8 mouse cellular contexts compared by ENCODE assay signal in genomic region chr1:180641137-180641517, GRCm38 (mm10). TPM values are rescaled to one million over a fixed set of nuclear protein-coding genes. Genes with fewer than 3 reads are reported as not detected.
DNase-seq lines count a peak whose midpoint lies in the region; ATAC-seq and TF ChIP-seq lines count a peak whose summit lies in the region.

Gene Lin9 (plus strand): TSS chr1:180641150.

- no peak for TF ChIP-seq RAD21 in MEL (IDR thresholded peaks at IDR 0.05; ENCODE audit: low read depth, low read length)

- peak within 1 kb of the TSS; percentile 94 for H3K4me2 ChIP-seq in lung, postnatal 0 days (replicated peaks; ENCODE audit: low read depth, low read length)

- H3K27ac ChIP-seq in MEL (ENCODE audit: control insufficient read depth, low read depth, low read length): peak within 1 kb of the TSS; percentile 80
- peak within 1 kb of the TSS; percentile 65; the same call in 1 of the 2 replicates for H3K27ac ChIP-seq in cerebellum, adult 2 months (ENCODE audit: insufficient read depth, low read length)
- peak within 1 kb of the TSS; percentile 100 for H3K27ac ChIP-seq in hindbrain, embryonic 10.5 days
- H3K27ac ChIP-seq in lung, postnatal 0 days (ENCODE audit: low read length): peak within 1 kb of the TSS; percentile 77

- H3K27me3 ChIP-seq in MEL (ENCODE audit: control insufficient read depth in 1 of 2, insufficient read depth in 2 of 2, low read length in 2 of 2): no peaks in the 10 kb centered on the region
- H3K27me3 ChIP-seq in cerebellum, adult 2 months (ENCODE audit: control insufficient read depth, insufficient read depth, low read length): no peaks in the 10 kb centered on the region
- H3K27me3 ChIP-seq in hindbrain, embryonic 10.5 days (ENCODE audit: insufficient read depth, poor library complexity, severe bottlenecking): no peaks in the 10 kb centered on the region
- no peaks in the 10 kb centered on the region for H3K27me3 ChIP-seq in lung, postnatal 0 days (replicated peaks; ENCODE audit: insufficient read depth, low read length)

- TF ChIP-seq POLR2A in MEL (IDR thresholded peaks at IDR 0.05; ENCODE audit: control insufficient read depth in 1 of 2, insufficient read depth in 1 of 2, low read depth in 1 of 2, low read length in 2 of 2, poor library complexity in 1 of 2): peak; percentile 92 to 97
- peak; percentile 16; the same call in 1 of the 2 replicates for TF ChIP-seq POLR2A in cerebellum, adult 2 months (IDR thresholded peaks at IDR 0.05; ENCODE audit: borderline replicate concordance, insufficient read depth, low read length)

- TF ChIP-seq EP300 in MEL (IDR thresholded peaks at IDR 0.05; ENCODE audit: low read depth in 1 of 2, low read length in 2 of 2): no peak
- no peak for TF ChIP-seq EP300 in lung, postnatal 0 days (IDR thresholded peaks at IDR 0.05)

- peak within 1 kb of the TSS; percentile 100 for H3K9ac ChIP-seq in MEL (ENCODE audit: control insufficient read depth, low read depth, low read length, poor library complexity, severe bottlenecking)
- H3K9ac ChIP-seq in lung, postnatal 0 days (replicated peaks; ENCODE audit: low read depth): peak within 1 kb of the TSS; percentile 82

- H3K9me3 ChIP-seq in MEL (replicated peaks; ENCODE audit: insufficient read depth, low read length): no peaks in the 10 kb centered on the region
- no peaks in the 10 kb centered on the region for H3K9me3 ChIP-seq in hindbrain, embryonic 10.5 days
- no peaks in the 10 kb centered on the region for H3K9me3 ChIP-seq in lung, postnatal 0 days (ENCODE audit: low read length)

- peaks cover 0 to 18% of the 10 kb centered on the region in 2 experiments; a peak in 2 of 4 replicates for H3K4me1 ChIP-seq in MEL (ENCODE audit: control insufficient read depth in 1 of 2, insufficient read depth in 2 of 2, low read length in 2 of 2)
- H3K4me1 ChIP-seq in cerebellum, adult 2 months (ENCODE audit: control insufficient read depth, insufficient read depth, low read length): no peaks in the 10 kb centered on the region
- peaks cover 32% of the 10 kb centered on the region for H3K4me1 ChIP-seq in hindbrain, embryonic 10.5 days (replicated peaks)
- peaks cover 5% of the 10 kb centered on the region; the same call in 1 of the 2 replicates for H3K4me1 ChIP-seq in lung, postnatal 0 days (ENCODE audit: insufficient read depth, low read depth, low read length)

- WGBS in cerebellum, adult 2 months: 0% methylated on average over 47 of the region's 47 CpGs
- under 1% methylated on average over 47 of the region's 47 CpGs for WGBS in hindbrain, embryonic 10.5 days
- WGBS in lung, postnatal 0 days: 0% methylated on average over 22 of the region's 47 CpGs

- peak within 1 kb of the TSS; percentile 90 to 97 for H3K4me3 ChIP-seq in MEL (ENCODE audit: control insufficient read depth in 1 of 2, insufficient read depth in 1 of 2, low read depth in 2 of 2, low read length in 2 of 2)
- peak within 1 kb of the TSS; percentile 95 for H3K4me3 ChIP-seq in cerebellum, adult 2 months (replicated peaks; ENCODE audit: insufficient read depth, low read depth, low read length)
- H3K4me3 ChIP-seq in hindbrain, embryonic 10.5 days: peak within 1 kb of the TSS; percentile 97
- peak within 1 kb of the TSS; percentile 98 for H3K4me3 ChIP-seq in lung, postnatal 0 days (ENCODE audit: low read depth, low read length)

- peak; percentile 92 for DNase-seq in MEL (ENCODE audit: low read depth, low spot score)
- DNase-seq in cerebellum, adult 2 months: peak; percentile 89 to 92
- DNase-seq in forelimb bud, embryonic 11.5 days (ENCODE audit: low read depth, low spot score): peak; percentile 91
- peak; percentile 95 for DNase-seq in hindbrain, embryonic 10.5 days (ENCODE audit: low spot score)
- peak; percentile 85 for DNase-seq in layer of hippocampus, adult 9-11 months
- DNase-seq in lung, postnatal 0 days (ENCODE audit: low spot score): peak; percentile 96
- peak; percentile 88 for DNase-seq in ovary, postnatal 14 days (ENCODE audit: low spot score)
- DNase-seq in thymus, postnatal 14 days: peak; percentile 95

- TF ChIP-seq CTCF in MEL (IDR thresholded peaks at IDR 0.05 in 2 of 3, conservative IDR thresholded peaks at IDR 0.05 in 1 of 3; ENCODE audit: control insufficient read depth in 1 of 3, insufficient read depth in 1 of 3, low read depth in 2 of 3, low read length in 3 of 3, poor library complexity in 1 of 3, severe bottlenecking in 1 of 3): no peak
- no peak for TF ChIP-seq CTCF in cerebellum, adult 2 months (IDR thresholded peaks at IDR 0.05; ENCODE audit: borderline replicate concordance, insufficient read depth, low read depth, low read length)
- TF ChIP-seq CTCF in lung, postnatal 0 days (IDR thresholded peaks at IDR 0.05): no peak

- H3K36me3 ChIP-seq in MEL (ENCODE audit: control insufficient read depth in 1 of 2, insufficient read depth in 2 of 2, low read length in 2 of 2): peaks cover 0 to 21% of the 10 kb centered on the region in 2 experiments; a peak in 2 of 4 replicates
- H3K36me3 ChIP-seq in hindbrain, embryonic 10.5 days: 0 out of 2 replicates have a peak, but pooled peaks cover 7% of the 10 kb centered on the region
- no peaks in the 10 kb centered on the region for H3K36me3 ChIP-seq in lung, postnatal 0 days (ENCODE audit: insufficient read depth, low read length)

- H3K79me2 ChIP-seq in MEL (ENCODE audit: control insufficient read depth, insufficient read depth, low read length, poor library complexity): peaks cover 45% of the 10 kb centered on the region

- ATAC-seq in lung, postnatal 0 days: peak; percentile 93

TF ChIP-seq in MEL, 35 proteins besides CTCF, POLR2A, EP300 and RAD21:
- TF ChIP-seq MEF2A (IDR thresholded peaks at IDR 0.05; ENCODE audit: extremely low read depth, insufficient replicate concordance, low read depth, low read length, poor library complexity, severe bottlenecking) (no peak), MYB (IDR thresholded peaks at IDR 0.05; ENCODE audit: low read depth, low read length) (no peak), MXI1 (IDR thresholded peaks at IDR 0.05; ENCODE audit: low read depth, low read length) (peak; percentile 43; the same call in 1 of the 2 replicates), CHD1 (IDR thresholded peaks at IDR 0.05; ENCODE audit: low read depth, low read length) (no peak), POLR2AphosphoS5 (IDR thresholded peaks at IDR 0.05; ENCODE audit: borderline replicate concordance, low read depth, low read length) (no peak), JUND (IDR thresholded peaks at IDR 0.05; ENCODE audit: low read depth, low read length) (no peak), SIN3A (IDR thresholded peaks at IDR 0.05; ENCODE audit: low read length) (peak; percentile 50; the same call in 1 of the 2 replicates), HCFC1 (IDR thresholded peaks at IDR 0.05; ENCODE audit: low read depth, low read length) (peak; percentile 77), TCF12 (IDR thresholded peaks at IDR 0.05; ENCODE audit: low read depth, low read length) (peak; percentile 78), ETS1 (IDR thresholded peaks at IDR 0.05; ENCODE audit: low read depth, low read length) (0 out of 2 replicates have a peak, but pooled peaks have one; percentile 17), TBP (IDR thresholded peaks at IDR 0.05; ENCODE audit: low read depth, low read length) (peak; percentile 92), UBTF (IDR thresholded peaks at IDR 0.05; ENCODE audit: borderline replicate concordance, insufficient read depth, low read depth, low read length) (0 out of 2 replicates have a peak, but pooled peaks have one; percentile 19), ZMIZ1 (IDR thresholded peaks at IDR 0.05; ENCODE audit: low read depth, low read length) (peak; percentile 76), NELFE (IDR thresholded peaks at IDR 0.05; ENCODE audit: low read depth, low read length) (peak; percentile 89), E2F4 (IDR thresholded peaks at IDR 0.05; ENCODE audit: borderline replicate concordance, low read depth, low read length) (no peak; the same call in 1 of the 2 replicates), MAX (IDR thresholded peaks at IDR 0.05; ENCODE audit: low read length) (0 out of 2 replicates have a peak, but pooled peaks have one; percentile 44), RCOR1 (IDR thresholded peaks at IDR 0.05; ENCODE audit: low read depth, low read length) (no peak), TAL1 (IDR thresholded peaks at IDR 0.05; ENCODE audit: low read length) (no peak), ZC3H11A (IDR thresholded peaks at IDR 0.05; ENCODE audit: low read depth, low read length) (no peak), MAZ (IDR thresholded peaks at IDR 0.05; ENCODE audit: low read depth, low read length) (no peak; the same call in 1 of the 2 replicates), POLR2AphosphoS2 (IDR thresholded peaks at IDR 0.05; ENCODE audit: low read length) (peak; percentile 70; the same call in 1 of the 2 replicates), USF2 (IDR thresholded peaks at IDR 0.05; ENCODE audit: borderline replicate concordance in 1 of 2, insufficient read depth in 1 of 2, low read depth in 1 of 2, low read length in 2 of 2) (no peak), NRF1 (IDR thresholded peaks at IDR 0.05; ENCODE audit: insufficient read depth, low read depth, low read length, poor library complexity, severe bottlenecking) (peak; percentile 51; the same call in 1 of the 2 replicates)
TF ChIP-seq in MEL: peak in this region for 12.

RNA-seq across cellular contexts. Expression of gene Lin9, which starts in this region (rescaled TPM):
- total RNA-seq in MEL (2012; rRNA removed): 9.9 and 10.2 TPM in 2 replicates
- polyA plus RNA-seq in MEL (2012; ENCODE audit: insufficient read depth in 1 of 2, insufficient read length in 2 of 2, low read depth in 1 of 2, low replicate concordance in 2 of 2, missing spikeins in 1 of 2): 10 to 100 TPM in 1 of 2 experiments, not detected in 1; 11.1 TPM
- polyA plus RNA-seq in cerebellum, adult 2 months (2012; rRNA removed): 5.2 and 5.6 TPM in 2 replicates
- 20.5 and 21.9 TPM in 2 replicates for polyA plus RNA-seq in hindbrain, embryonic 10.5 days (2016; fragmentation: Nextera tagmentation; extraction: Ambion mirVana)
- polyA plus RNA-seq in lung, postnatal 0 days (2015; fragmentation: Nextera tagmentation; extraction: Ambion mirVana): 5.6 TPM in 2 replicates

Comparison
In these comparisons a context has a peak if more than half of its experiments do, and no peak if none do; other contexts are left out.
1. Peak in every context shown above with its lines: DNase-seq, ATAC-seq, H3K4me3 ChIP-seq and H3K27ac ChIP-seq.